Mouse (Mus musculus) heart, embryonic 16.5 days (tissue): ENCODE measurements around the gene Rassf2. TPM values are rescaled to one million over a fixed set of nuclear protein-coding genes. Genes with fewer than 3 reads are reported as not detected.

Experiments
- ATAC-seq: fragments of 200-750 bp; cut with Nextera tagmentation; replicated peaks from 2 replicates; pipeline ENCODE4 v1.8.0; 2017; ENCODE audit warnings: moderate number of reproducible peaks; ENCODE audit not compliant: insufficient read depth, low FRiP score; ENCODE audit errors: extremely low read depth
- H3K27ac ChIP-seq: fragments of 300-500 bp; sonication (generic); 2 replicates; pipeline ENCODE4 v1.5.1; 2014; ENCODE audit warnings: mild to moderate bottlenecking, low read length, control low read depth, moderate library complexity
- H3K27me3 ChIP-seq: fragments of 300-500 bp; sonication (generic); 2 replicates; pipeline ENCODE4 v1.6.1; 2014; ENCODE audit warnings: low read length, mixed read lengths; ENCODE audit not compliant: control insufficient read depth, insufficient read depth
- H3K36me3 ChIP-seq: fragments of 300-500 bp; sonication (generic); 2 replicates; pipeline ENCODE4 v1.6.1; 2014; ENCODE audit not compliant: control insufficient read depth, insufficient read depth
- H3K4me1 ChIP-seq: fragments of 300-500 bp; sonication (generic); 2 replicates; pipeline ENCODE4 v1.6.1; 2014; ENCODE audit warnings: low read length, mixed read lengths; ENCODE audit not compliant: control insufficient read depth, insufficient read depth
- H3K4me2 ChIP-seq: fragments of 300-500 bp; sonication (generic); 2 replicates; pipeline ENCODE4 v1.6.1; 2014; ENCODE audit warnings: low read depth, mild to moderate bottlenecking, control low read depth, low read length
- H3K4me3 ChIP-seq: fragments of 300-500 bp; sonication (generic); 2 replicates; pipeline ENCODE4 v1.5.1; 2014; ENCODE audit warnings: mild to moderate bottlenecking, control low read depth, low read length
- H3K9ac ChIP-seq: fragments of 300-500 bp; sonication (generic); 2 replicates; pipeline ENCODE4 v1.6.1; 2014; ENCODE audit warnings: low read length, control low read depth
- H3K9me3 ChIP-seq: fragments of 300-500 bp; sonication (generic); replicated peaks from 2 replicates; pipeline ENCODE4 v1.6.1; 2016; ENCODE audit warnings: low read length; ENCODE audit not compliant: control insufficient read depth
- WGBS: fragments of 180-500 bp; shearing (Covaris S2); extraction: QIAGEN DNeasy Blood & Tissue Kit; methylation state at CpG from one replicate; pipeline ENCODE4 v1.1.7; 2014; 5-methylcytosine and 5-hydroxymethylcytosine counted together
- polyA plus RNA-seq: library from polyadenylated mRNA; unstranded; fragments of >200 nt; fragmentation: Nextera tagmentation; extraction: Ambion mirVana; gene quantifications from 2 replicates; pipeline ENCODE4 v1.2.1, GENCODE M21; 2015

Rassf2 gene
- polyA plus RNA-seq, 1 experiment from 2014 or later: 12.5 TPM

- Histone ChIP-seq H3K9me3 (no peaks in the 10 kb centered on the region), H3K4me1 (peaks cover 9% of the 10 kb centered on the region; the same call in 1 of the 2 replicates), H3K27me3 (no peaks in the 10 kb centered on the region), H3K9ac (no peak overlapping the region), H3K4me2 (no peak overlapping the region), H3K4me3 (no peak overlapping the region), H3K27ac (no peak overlapping the region), H3K36me3 (no peaks in the 10 kb centered on the region)
- ATAC-seq: no peak
- 61% methylated on average over 11 of the region's 11 CpGs for WGBS
Observed at GRCm38 (mm10) chr2:131948916-131949639, 81.0 kb downstream of the Rassf2 start.

GRCm38 (mm10) chr2:131948156-131948555 is 81.9 kb downstream of the Rassf2 start:
- Histone ChIP-seq H3K4me3 (no peak overlapping the region), H3K4me2 (no peak overlapping the region), H3K27me3 (no peaks in the 10 kb centered on the region), H3K27ac (no peak overlapping the region), H3K36me3 (no peaks in the 10 kb centered on the region), H3K4me1 (peaks cover 7% of the 10 kb centered on the region; the same call in 1 of the 2 replicates), H3K9me3 (no peaks in the 10 kb centered on the region), H3K9ac (no peak overlapping the region)
- WGBS: 81% methylated on average over 3 of the region's 3 CpGs
- no peak for ATAC-seq

- no peak overlapping the region for H3K27ac ChIP-seq
Observed at GRCm38 (mm10) chr2:131946351-131946750, 83.7 kb downstream of the Rassf2 start.

GRCm38 (mm10) chr2:131945765-131946164 is 84.3 kb downstream of the Rassf2 start:
- Histone ChIP-seq H3K27me3 (no peaks in the 10 kb centered on the region), H3K4me3 (no peak overlapping the region), H3K4me1 (0 out of 2 replicates have a peak, but pooled peaks cover 3% of the 10 kb centered on the region), H3K27ac (no peak overlapping the region), H3K9me3 (no peaks in the 10 kb centered on the region), H3K4me2 (no peak overlapping the region), H3K36me3 (no peaks in the 10 kb centered on the region), H3K9ac (no peak overlapping the region)
- WGBS: 73% methylated on average over 6 of the region's 6 CpGs
- ATAC-seq: no peak

More at GRCm38 (mm10) chr2:131946351-131946750, 83.7 kb downstream of the Rassf2 start:
- no peaks in the 10 kb centered on the region for H3K36me3 ChIP-seq
- H3K27me3 ChIP-seq: no peaks in the 10 kb centered on the region
- no peaks in the 10 kb centered on the region for H3K9me3 ChIP-seq
- 0 out of 2 replicates have a peak, but pooled peaks cover 4% of the 10 kb centered on the region for H3K4me1 ChIP-seq
- WGBS: 88% methylated on average over 16 of the region's 16 CpGs
- no peak overlapping the region for H3K4me2 ChIP-seq
- no peak overlapping the region for H3K9ac ChIP-seq
- H3K4me3 ChIP-seq: no peak overlapping the region
- ATAC-seq: no peak

- Histone ChIP-seq H3K9ac (no peak overlapping the region), H3K4me1 (no peaks in the 10 kb centered on the region), H3K4me3 (no peak overlapping the region), H3K9me3 (no peaks in the 10 kb centered on the region), H3K4me2 (no peak overlapping the region), H3K27me3 (no peaks in the 10 kb centered on the region), H3K36me3 (no peaks in the 10 kb centered on the region), H3K27ac (no peak overlapping the region)
- ATAC-seq: no peak; the same call in 1 of the 2 replicates
- WGBS: 56% methylated on average over 8 of the region's 8 CpGs
Observed at GRCm38 (mm10) chr2:131945225-131945624, 84.8 kb downstream of the Rassf2 start.

GRCm38 (mm10) chr2:131944370-131944769 is 85.7 kb downstream of the Rassf2 start:
- H3K9me3 ChIP-seq: no peaks in the 10 kb centered on the region
- no peak overlapping the region for H3K4me3 ChIP-seq
- no peaks in the 10 kb centered on the region for H3K4me1 ChIP-seq
- H3K9ac ChIP-seq: no peak overlapping the region
- H3K27ac ChIP-seq: no peak overlapping the region
- H3K36me3 ChIP-seq: no peaks in the 10 kb centered on the region
- no peak overlapping the region for H3K4me2 ChIP-seq
- no peak for ATAC-seq
- H3K27me3 ChIP-seq: no peaks in the 10 kb centered on the region
- 35% methylated on average over 1 of the region's 1 CpGs for WGBS

- Histone ChIP-seq H3K4me1 (no peaks in the 10 kb centered on the region), H3K4me2 (no peak overlapping the region), H3K27me3 (no peaks in the 10 kb centered on the region), H3K36me3 (peaks cover 6% of the 10 kb centered on the region), H3K9me3 (no peaks in the 10 kb centered on the region), H3K9ac (no peak overlapping the region), H3K27ac (no peak overlapping the region), H3K4me3 (no peak overlapping the region)
- no peak for ATAC-seq
- WGBS: 78% methylated on average over 6 of the region's 6 CpGs
Observed at GRCm38 (mm10) chr2:131941501-131941900, 88.6 kb downstream of the Rassf2 start.

- H3K4me2 ChIP-seq: no peak overlapping the region
- no peaks in the 10 kb centered on the region for H3K27me3 ChIP-seq
- H3K4me1 ChIP-seq: peaks cover 3% of the 10 kb centered on the region; the same call in 1 of the 2 replicates
- H3K36me3 ChIP-seq: peaks cover 7% of the 10 kb centered on the region
- no peak for ATAC-seq
- no peak overlapping the region for H3K9ac ChIP-seq
- 43% methylated on average over 3 of the region's 3 CpGs for WGBS
- no peak overlapping the region for H3K4me3 ChIP-seq
- H3K27ac ChIP-seq: no peak overlapping the region
- no peaks in the 10 kb centered on the region for H3K9me3 ChIP-seq
Observed at GRCm38 (mm10) chr2:131940506-131940905, 89.6 kb downstream of the Rassf2 start.
